8 mouse cellular contexts compared by ENCODE assay signal in genomic region chr17:47688344-47688607, GRCm38 (mm10). TPM values are rescaled to one million over a fixed set of nuclear protein-coding genes. Genes with fewer than 3 reads are reported as not detected.
DNase-seq lines count a peak whose midpoint lies in the region; ATAC-seq and TF ChIP-seq lines count a peak whose summit lies in the region.

Tomm6 (minus strand) TSS chr17:47688386.

- peaks cover 5% of the 10 kb centered on the region for H3K36me3 ChIP-seq in lung, embryonic 16.5 days (ENCODE audit: control insufficient read depth, insufficient read depth, low read length)
- peaks cover 29% of the 10 kb centered on the region for H3K36me3 ChIP-seq in embryonic facial prominence, embryonic 14.5 days (ENCODE audit: control insufficient read depth, insufficient read depth, low read length)
- H3K36me3 ChIP-seq in heart, postnatal 0 days (replicated peaks; ENCODE audit: control insufficient read depth, insufficient read depth, low read length): peaks cover 31% of the 10 kb centered on the region
- peaks cover 35% of the 10 kb centered on the region for H3K36me3 ChIP-seq in limb, embryonic 10.5 days
- peaks cover 21% of the 10 kb centered on the region for H3K36me3 ChIP-seq in neural tube, embryonic 15.5 days

- DNase-seq in lung, postnatal 36 days: no peak
- DNase-seq in embryonic facial prominence, embryonic 14.5 days (ENCODE audit: low spot score): no peak
- no peak for DNase-seq in heart, postnatal 0 days (ENCODE audit: low spot score)
- DNase-seq in limb, embryonic 10.5 days (ENCODE audit: low spot score): no peak
- DNase-seq in cerebellum, postnatal 14 days: no peak

- peaks cover 13% of the 10 kb centered on the region for H3K4me1 ChIP-seq in lung, embryonic 16.5 days (replicated peaks; ENCODE audit: control insufficient read depth, insufficient read depth, low read length)
- H3K4me1 ChIP-seq in embryonic facial prominence, embryonic 14.5 days (ENCODE audit: control insufficient read depth, insufficient read depth, low read length): 0 out of 2 replicates have a peak, but pooled peaks cover 5% of the 10 kb centered on the region
- peaks cover 5% of the 10 kb centered on the region; the same call in 1 of the 2 replicates for H3K4me1 ChIP-seq in heart, postnatal 0 days (ENCODE audit: control insufficient read depth, insufficient read depth)
- peaks cover 30% of the 10 kb centered on the region for H3K4me1 ChIP-seq in limb, embryonic 10.5 days
- peaks cover 36% of the 10 kb centered on the region for H3K4me1 ChIP-seq in neural tube, embryonic 15.5 days

- peak within 1 kb of the TSS; percentile 68 for H3K4me2 ChIP-seq in lung, embryonic 16.5 days (ENCODE audit: low read depth, low read length)
- H3K4me2 ChIP-seq in embryonic facial prominence, embryonic 14.5 days (ENCODE audit: low read depth, low read length): peak within 1 kb of the TSS; percentile 98
- peak within 1 kb of the TSS; percentile 94 for H3K4me2 ChIP-seq in heart, postnatal 0 days (ENCODE audit: low read depth, low read length)
- peak within 1 kb of the TSS; percentile 77 for H3K4me2 ChIP-seq in neural tube, embryonic 15.5 days

- peak within 1 kb of the TSS; percentile 81 for H3K27ac ChIP-seq in lung, embryonic 16.5 days (ENCODE audit: low read length)
- peak within 1 kb of the TSS; percentile 87 for H3K27ac ChIP-seq in embryonic facial prominence, embryonic 14.5 days (replicated peaks; ENCODE audit: low read depth, low read length)
- peak within 1 kb of the TSS; percentile 77 for H3K27ac ChIP-seq in heart, postnatal 0 days (ENCODE audit: low read depth)
- peak within 1 kb of the TSS; percentile 84 for H3K27ac ChIP-seq in limb, embryonic 10.5 days
- H3K27ac ChIP-seq in neural tube, embryonic 15.5 days (replicated peaks): peak within 1 kb of the TSS; percentile 91

- H3K9me3 ChIP-seq in lung, embryonic 16.5 days (ENCODE audit: control insufficient read depth, low read length): no peaks in the 10 kb centered on the region
- H3K9me3 ChIP-seq in embryonic facial prominence, embryonic 14.5 days (ENCODE audit: control insufficient read depth, low read length): no peaks in the 10 kb centered on the region
- no peaks in the 10 kb centered on the region for H3K9me3 ChIP-seq in heart, postnatal 0 days (replicated peaks; ENCODE audit: control insufficient read depth, low read length)
- H3K9me3 ChIP-seq in limb, embryonic 10.5 days (replicated peaks): no peaks in the 10 kb centered on the region
- H3K9me3 ChIP-seq in neural tube, embryonic 15.5 days (replicated peaks): no peaks in the 10 kb centered on the region

- peak within 1 kb of the TSS; percentile 77 for H3K4me3 ChIP-seq in lung, embryonic 16.5 days (ENCODE audit: low read length)
- H3K4me3 ChIP-seq in embryonic facial prominence, embryonic 14.5 days (ENCODE audit: low read depth, low read length): peak within 1 kb of the TSS; percentile 89
- H3K4me3 ChIP-seq in heart, postnatal 0 days (ENCODE audit: low read depth, low read length): peak within 1 kb of the TSS; percentile 72
- peak within 1 kb of the TSS; percentile 90 for H3K4me3 ChIP-seq in limb, embryonic 10.5 days
- peak within 1 kb of the TSS; percentile 78 for H3K4me3 ChIP-seq in neural tube, embryonic 15.5 days (replicated peaks)

- no peak for ATAC-seq in lung, embryonic 16.5 days (ENCODE audit: low read depth)
- no peak for ATAC-seq in embryonic facial prominence, embryonic 14.5 days (ENCODE audit: low read depth)
- no peak for ATAC-seq in heart, postnatal 0 days (ENCODE audit: insufficient read depth, low read depth)
- ATAC-seq in neural tube, embryonic 15.5 days (ENCODE audit: low FRiP score): no peak; the same call in 1 of the 2 replicates
- ATAC-seq in cerebellum, adult (ENCODE audit: insufficient number of reproducible peaks, low FRiP score, low TSS enrichment): no peak

- no peak for TF ChIP-seq EP300 in heart, postnatal 0 days (IDR thresholded peaks at IDR 0.05; ENCODE audit: low read depth)

- no peaks in the 10 kb centered on the region for H3K27me3 ChIP-seq in lung, embryonic 16.5 days (ENCODE audit: control insufficient read depth, insufficient read depth, low read depth, low read length)
- no peaks in the 10 kb centered on the region for H3K27me3 ChIP-seq in embryonic facial prominence, embryonic 14.5 days (replicated peaks; ENCODE audit: control insufficient read depth, insufficient read depth, low read length)
- H3K27me3 ChIP-seq in heart, postnatal 0 days (ENCODE audit: control insufficient read depth, insufficient read depth, low read length): no peaks in the 10 kb centered on the region
- peaks cover 40% of the 10 kb centered on the region for H3K27me3 ChIP-seq in limb, embryonic 10.5 days (ENCODE audit: low read depth, poor library complexity, severe bottlenecking)
- H3K27me3 ChIP-seq in neural tube, embryonic 15.5 days (replicated peaks): no peaks in the 10 kb centered on the region

- WGBS in lung, embryonic 16.5 days: 2% methylated on average over 9 of the region's 9 CpGs
- WGBS in embryonic facial prominence, embryonic 14.5 days: 0% methylated on average over 6 of the region's 9 CpGs
- 0% methylated on average over 9 of the region's 9 CpGs for WGBS in heart, postnatal 0 days
- 0% methylated on average over 9 of the region's 9 CpGs for WGBS in limb, embryonic 10.5 days
- 0% methylated on average over 9 of the region's 9 CpGs for WGBS in neural tube, embryonic 15.5 days

- TF ChIP-seq CTCF in heart, postnatal 0 days (IDR thresholded peaks at IDR 0.05; ENCODE audit: low read depth): no peak

- H3K9ac ChIP-seq in lung, embryonic 16.5 days (ENCODE audit: low read length): peak within 1 kb of the TSS; percentile 82
- H3K9ac ChIP-seq in embryonic facial prominence, embryonic 14.5 days (ENCODE audit: low read depth, low read length): peak within 1 kb of the TSS; percentile 92
- H3K9ac ChIP-seq in heart, postnatal 0 days (replicated peaks; ENCODE audit: low read depth, low read length): peak within 1 kb of the TSS; percentile 77
- H3K9ac ChIP-seq in neural tube, embryonic 15.5 days (replicated peaks): peak within 1 kb of the TSS; percentile 92

RNA-seq across cellular contexts. Expression of gene Tomm6, which starts in this region (rescaled TPM):
- 389 and 399 TPM in 2 replicates for polyA plus RNA-seq in lung, embryonic 16.5 days (2015; fragmentation: Nextera tagmentation; extraction: Ambion mirVana)
- 365 and 382 TPM in 2 replicates for polyA plus RNA-seq in embryonic facial prominence, embryonic 14.5 days (2014; fragmentation: Nextera tagmentation; extraction: Ambion mirVana)
- total RNA-seq in heart, postnatal 0 days (2014; rRNA removed; ENCODE audit: low replicate concordance): 141 and 171 TPM in 2 replicates
- polyA plus RNA-seq in heart, postnatal 0 days (2015; fragmentation: Nextera tagmentation; extraction: Ambion mirVana): 334 and 345 TPM in 2 replicates
- 364 and 404 TPM in 2 replicates for polyA plus RNA-seq in limb, embryonic 10.5 days (2016; fragmentation: Nextera tagmentation; extraction: Ambion mirVana)
- 301 and 304 TPM in 2 replicates for polyA plus RNA-seq in neural tube, embryonic 15.5 days (2015; fragmentation: Nextera tagmentation; extraction: Ambion mirVana)
